Mouse (Mus musculus): ENCODE measurements at regions not wholly inside any gene's neighbourhood (a gene's known extent, or its start where the extent isn't known, plus 50 kb on each side); places are given as distances from the start of the nearest gene placed in this dataset.

DNA sequence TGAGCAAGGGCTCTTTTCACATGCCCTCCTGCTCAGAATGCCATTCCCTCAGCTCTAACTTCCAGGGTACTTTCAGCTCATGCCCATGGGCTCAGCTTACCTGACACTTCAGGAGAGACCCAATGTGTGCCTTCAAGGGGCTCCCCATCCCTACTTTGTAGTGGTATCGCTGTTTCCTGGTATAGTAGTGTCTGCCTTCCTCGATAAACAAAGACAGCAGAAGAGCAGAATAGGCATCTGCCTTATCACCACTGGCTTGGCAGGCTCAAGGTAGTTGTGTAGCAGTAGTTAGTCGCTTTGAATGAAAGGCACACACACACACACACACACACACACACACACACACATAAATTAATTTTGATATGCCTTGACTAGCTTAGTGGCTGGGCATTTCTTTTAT, 89.7 kb upstream of the Peli1 start:
- TF ChIP-seq POLR2A (IDR thresholded peaks at IDR 0.05; ENCODE audit: insufficient read depth, low read depth, low read length), result no peak
- no peak for TF ChIP-seq CTCF (IDR thresholded peaks at IDR 0.05; ENCODE audit: insufficient read depth, low read depth, low read length)

Data from olfactory bulb, adult 2 months (tissue).